Mouse (Mus musculus): ENCODE results near the gene Krt88. TPM values are rescaled to one million over a fixed set of nuclear protein-coding genes. Genes with fewer than 3 reads are reported as not detected.

Krt88 gene
- not detected for total RNA-seq (2022)

DNA sequence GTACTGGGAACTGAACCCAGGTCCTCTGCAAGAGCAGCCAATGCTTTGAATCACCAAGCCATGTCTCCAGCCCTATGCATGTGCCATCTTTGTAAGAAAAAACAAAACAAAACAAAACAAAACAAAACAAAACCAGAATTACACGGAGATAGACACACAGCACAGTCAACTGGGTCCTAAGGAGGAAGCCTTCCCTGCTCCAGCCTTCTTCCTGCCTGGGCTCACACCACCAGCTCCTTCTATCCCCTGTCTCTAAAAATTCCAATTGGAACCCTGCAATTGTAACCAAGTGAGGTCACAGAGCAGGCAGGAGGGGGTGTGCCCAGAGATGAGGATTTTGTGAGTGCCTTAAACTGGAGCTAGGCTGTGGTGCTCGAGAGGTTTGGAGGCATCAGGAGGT lies at the start of gene Krt88:
Krt88 (plus strand) TSS at position 301 of the 400 bp plus-strand sequence.
- no peak for DNase-seq

DNA sequence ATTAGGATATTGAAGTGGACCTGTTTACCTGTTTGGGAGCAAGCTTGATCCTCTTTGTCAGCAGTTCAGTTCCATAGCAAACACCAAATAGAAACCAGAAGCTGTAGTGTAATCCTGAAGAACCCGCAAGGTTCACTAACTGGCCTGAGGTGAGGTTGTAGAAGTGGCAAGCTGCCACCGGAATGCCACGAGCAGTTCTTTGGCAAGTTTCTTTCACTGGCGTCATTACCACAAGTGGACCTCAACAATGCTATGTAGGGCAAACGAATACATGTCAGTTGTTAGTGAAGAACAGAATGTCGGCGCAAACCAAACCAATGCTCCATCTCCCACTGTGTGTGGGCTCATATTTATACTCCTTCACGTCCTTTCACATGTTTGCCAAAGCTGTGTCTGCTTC lies 49.3 kb upstream of the Krt88 start:
- no peak for DNase-seq

DNA sequence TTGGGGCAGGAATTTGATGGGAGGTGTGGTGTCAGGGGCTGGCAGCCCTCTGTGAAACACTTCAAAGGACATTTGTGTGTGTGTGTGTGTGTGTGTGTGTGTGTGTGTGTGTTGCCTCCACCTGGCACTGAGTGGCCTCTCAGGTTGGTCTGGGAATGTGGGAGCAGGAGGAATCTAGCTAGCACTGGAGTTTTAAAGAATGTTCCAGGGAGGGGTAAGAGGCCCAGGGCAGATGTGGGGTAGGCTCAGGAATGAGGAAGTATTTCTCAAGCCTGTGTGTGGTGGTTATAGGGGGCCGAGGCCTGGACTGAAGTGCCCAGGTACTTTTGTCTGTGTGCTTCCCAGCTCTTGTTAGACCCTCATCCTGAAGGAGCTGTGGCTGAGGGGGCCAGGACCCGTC lies 36.8 kb upstream of the Krt88 start, which contains the start of gene Krt7:
Krt7 (plus strand) TSS at position 269 of the 400 bp plus-strand sequence.
- no peak for DNase-seq

DNA sequence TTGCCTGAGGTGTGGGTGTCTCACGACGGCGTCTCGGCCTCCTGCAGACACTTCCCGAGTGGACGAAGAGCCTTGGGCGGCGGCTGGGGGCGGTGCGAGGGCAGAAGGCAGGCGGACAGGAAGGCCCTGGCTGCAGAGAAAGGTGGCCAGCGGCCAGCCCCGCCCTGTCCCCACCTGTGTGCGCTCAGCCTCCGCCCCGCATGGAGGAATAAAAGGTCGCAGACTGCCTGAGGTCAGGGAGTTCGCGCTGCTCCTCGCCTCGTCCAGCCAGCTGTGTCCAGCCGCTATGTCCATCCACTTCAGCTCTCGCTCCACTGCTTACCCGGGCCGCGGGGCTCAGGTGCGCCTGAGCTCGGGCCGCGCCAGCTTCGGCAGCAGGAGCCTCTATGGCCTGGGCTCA lies 35.4 kb upstream of the Krt88 start:
- DNase-seq, result no peak

DNA sequence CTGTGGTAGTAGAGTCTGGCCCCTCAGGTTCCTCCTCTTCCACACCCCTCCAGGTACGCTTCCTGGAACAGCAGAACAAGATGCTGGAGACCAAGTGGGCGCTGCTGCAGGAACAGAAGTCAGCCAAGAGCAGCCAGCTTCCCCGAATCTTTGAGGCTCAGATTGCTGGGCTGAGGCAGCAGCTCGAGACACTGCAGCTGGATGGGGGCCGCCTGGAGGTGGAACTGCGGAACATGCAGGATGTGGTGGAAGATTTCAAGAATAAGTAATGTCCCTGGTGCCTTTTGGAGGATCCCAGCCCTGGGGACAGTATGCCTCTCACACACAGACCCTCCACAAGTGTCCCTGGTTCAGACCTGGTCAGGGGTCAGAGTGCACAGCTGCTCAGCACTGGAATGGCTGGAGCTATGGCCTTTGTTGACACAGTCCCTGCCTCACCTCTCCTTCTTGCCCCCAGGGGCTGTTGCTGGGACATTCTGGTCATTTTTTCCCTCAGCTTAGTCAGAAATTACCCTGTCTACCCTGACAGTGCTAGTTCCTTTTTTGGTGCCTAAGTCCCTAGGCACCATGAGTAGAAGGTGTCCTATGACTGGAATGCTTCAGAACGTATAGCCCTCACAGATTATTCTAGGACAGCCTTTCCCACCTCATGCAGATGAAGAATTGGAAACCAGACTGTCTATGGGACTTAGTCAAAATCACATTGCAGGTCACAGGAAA lies 33.5 kb upstream of the Krt88 start:
- DNase-seq, result no peak

DNA sequence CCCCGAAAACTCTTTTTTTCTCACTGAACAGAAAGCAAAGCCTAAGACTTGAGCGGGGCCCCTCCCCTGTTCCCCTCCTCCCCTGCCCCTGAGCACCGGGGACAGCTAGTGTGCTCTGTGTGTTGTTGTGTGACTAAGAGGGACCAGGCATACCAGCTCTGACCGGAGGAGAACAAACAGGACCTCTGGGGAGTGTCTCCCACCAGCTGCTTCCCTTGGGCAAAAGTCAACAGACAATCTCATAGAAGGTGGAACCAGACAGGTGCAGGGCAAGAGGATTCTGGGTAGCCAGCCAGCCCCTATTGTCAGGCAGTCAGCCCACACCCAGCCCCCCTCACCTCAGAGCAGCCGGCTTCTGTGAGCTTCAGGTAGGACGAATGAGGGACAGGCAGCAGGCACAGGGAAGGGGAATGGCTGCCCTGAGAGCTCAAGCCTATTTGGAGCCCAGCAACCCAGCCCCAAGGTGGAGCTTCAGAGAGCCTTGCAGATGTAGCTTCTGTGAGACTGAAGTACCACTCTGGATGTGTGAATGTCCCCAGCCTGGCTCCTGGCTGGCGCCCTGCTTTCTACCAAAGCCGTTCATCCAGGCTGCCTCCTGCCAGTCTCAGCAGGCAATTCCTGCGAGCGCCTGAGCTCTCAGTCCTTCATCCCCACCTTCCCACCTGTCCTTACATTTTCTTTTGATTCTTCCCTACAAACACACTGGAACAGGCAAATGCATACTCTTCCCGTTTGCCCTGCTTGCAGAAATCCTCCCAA lies 32.6 kb upstream of the Krt88 start:
- no peak for DNase-seq

DNA sequence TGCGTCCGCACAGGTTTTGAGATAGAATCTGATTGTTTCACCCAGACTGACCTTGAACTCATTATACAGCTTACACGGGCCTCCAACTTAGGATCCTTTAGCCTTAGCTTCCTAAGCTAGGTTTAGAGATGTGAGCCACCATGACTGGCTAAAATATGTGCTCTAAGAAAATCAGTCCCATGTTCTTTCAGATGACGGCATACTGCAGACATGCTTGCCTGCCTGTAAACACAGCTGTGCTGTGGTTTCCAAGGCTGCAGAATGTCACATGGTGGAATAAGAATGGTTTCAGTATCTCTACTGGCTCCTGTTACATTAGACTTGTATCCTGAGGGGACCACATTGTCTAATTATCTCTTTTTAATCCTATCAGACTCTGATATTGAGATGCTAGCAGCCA lies 28.6 kb upstream of the Krt88 start:
- DNase-seq, result no peak

DNA sequence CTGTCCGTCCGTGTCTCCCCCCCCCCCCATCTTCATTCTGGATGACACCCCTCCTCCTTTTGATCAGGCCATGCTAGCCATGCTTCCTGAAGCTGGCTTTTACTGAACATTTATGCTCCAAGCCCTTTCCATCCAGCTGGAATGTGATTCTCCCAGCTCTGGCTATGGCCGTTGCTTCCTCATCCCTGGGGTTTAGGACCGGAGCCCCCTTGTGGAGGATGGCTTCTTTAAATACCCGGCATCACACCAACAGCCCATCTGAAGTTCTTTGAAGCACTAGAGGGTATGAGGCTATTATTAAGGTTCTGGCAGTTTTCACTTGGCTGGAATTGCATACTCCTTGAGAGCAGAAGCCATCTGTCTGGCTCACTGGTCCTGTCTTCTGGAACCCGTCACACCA lies 26.6 kb upstream of the Krt88 start:
- DNase-seq, result no peak

DNA sequence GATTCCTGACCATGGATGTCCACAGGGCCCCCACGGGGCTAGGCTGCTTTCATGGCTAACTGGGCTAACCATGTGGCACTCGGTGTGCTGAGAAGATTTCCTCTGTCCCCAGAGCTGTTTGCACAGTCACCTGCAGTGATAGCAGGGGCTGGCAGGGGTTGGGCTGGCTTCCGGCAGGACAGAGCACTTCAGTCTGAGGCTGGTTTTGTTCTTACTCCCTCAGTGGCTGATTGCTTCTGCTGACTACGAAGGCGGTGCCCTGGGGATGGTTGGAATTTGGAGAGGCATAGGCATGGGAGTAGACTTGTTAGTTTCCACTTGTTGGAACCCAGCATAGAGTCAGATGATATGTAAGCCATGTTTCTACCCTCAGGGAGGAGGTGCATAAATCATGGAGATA lies 22.6 kb upstream of the Krt88 start:
- no peak for DNase-seq

DNA sequence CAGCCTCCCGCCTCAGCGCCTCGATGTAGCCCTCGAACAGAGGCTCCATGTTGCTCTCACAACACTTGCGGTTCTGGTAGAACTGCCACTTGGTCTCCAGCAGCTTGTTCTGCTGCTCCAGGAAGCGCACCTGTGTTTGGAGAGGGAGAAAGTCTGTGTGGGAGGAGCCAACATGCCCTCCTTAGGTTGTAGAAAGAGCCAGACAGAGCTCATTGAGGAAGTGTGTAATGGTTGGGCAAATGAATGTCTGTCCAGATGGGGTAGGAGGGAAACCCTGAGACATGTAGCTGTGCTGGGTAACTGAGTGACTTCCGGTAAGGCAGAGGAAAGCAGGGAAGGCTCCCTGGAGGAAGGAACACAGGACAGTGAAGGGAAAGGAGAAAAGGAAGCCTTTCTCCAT lies 10.9 kb upstream of the Krt88 start:
- no peak for DNase-seq

DNA sequence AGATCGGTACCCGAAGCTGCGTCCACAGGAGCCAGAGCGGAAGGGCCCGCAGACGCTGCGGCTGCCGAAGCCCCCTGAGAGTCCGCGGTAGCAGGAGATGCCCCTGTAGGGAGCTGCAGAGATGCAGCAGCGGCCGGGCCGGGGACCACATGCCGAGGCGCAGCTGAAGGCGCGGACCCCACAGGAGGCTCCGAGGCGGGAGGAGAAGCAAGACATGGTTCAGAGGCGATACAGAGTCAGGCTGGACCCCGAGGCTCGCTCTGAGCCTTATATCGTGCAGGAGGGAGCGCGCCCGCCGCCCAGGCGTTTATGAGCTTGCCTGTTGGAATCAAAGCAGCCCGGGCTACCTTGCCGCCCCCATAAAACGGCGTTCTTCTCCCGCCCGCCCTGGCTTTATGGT lies 9.0 kb upstream of the Krt88 start, which contains the start of gene Krt87:
Krt87 (minus strand) TSS at position 250 of the 400 bp plus-strand sequence.
- no peak for DNase-seq

DNA sequence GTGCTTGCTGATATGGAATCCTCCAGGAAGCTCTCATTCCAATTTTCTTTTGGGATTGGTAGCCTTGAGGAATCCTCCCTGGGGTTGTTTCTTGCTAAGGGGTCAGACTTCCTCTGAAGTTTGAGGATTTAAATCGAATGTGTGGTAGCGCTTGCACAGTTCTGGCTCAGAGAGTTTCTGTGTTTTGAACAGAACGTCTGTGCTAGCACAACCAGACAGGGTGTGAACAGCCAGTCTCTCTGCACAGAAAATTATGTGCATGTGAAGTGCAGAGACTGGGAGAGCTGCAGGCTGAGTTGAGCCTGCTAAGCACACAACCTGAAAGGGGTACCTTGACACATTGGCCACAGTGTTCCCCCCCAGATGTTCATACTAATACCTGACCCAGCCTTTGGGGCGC lies 6.7 kb upstream of the Krt88 start:
- DNase-seq, result no peak

DNA sequence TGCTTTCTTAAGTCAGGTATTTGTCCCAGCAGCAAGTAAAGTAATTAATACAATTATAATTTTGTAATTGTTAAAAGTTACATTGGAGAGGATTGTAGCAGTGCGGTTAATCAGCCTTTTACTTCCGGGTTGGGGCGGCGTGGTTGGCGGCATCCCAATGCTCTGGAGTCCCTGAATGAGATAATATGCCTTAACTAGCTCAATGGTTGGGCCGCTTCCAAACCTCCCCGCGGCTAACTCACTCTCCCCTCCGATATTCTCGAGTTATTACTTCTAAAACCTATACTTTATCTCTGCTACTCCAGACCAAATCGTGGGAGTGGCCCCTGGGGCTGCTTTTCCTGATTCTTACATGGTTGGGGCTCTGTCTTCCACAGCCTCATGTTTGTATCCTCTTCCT lies 972 bp upstream of the Krt88 start:
- no peak for DNase-seq

DNA sequence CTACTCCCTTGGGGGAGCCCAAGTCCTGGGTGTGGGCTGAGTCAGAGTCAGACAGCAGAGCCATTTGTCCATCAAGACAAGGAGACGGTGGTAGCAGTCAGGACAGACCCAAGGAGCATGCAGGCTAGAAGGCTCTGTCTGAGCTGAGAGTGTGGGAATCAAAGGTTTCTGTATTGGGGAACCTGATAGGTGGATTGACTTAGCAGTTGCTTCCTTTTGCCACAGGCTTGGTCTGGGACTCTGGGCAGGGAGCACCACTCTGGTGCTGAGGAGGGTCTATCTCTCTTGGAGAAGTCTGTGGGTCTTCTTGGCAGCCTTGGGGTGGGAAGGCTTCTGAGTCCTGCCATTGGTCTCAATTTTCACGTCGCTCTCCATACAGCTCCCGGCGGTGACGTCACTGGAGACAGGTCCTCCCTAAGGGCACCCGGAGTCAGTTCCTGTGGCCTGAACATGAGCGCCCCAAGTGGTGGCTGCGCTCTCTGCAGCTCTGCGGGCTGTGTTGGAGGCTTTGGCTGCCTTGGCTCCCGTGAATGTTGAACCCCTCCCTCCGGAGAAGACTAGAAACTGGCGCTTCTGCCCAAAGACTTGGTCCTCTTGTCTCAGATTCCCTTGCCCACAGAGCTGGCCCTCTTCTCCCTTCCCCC lies 5.7 kb downstream of the Krt88 start:
- DNase-seq, result peak; percentile 60

DNA sequence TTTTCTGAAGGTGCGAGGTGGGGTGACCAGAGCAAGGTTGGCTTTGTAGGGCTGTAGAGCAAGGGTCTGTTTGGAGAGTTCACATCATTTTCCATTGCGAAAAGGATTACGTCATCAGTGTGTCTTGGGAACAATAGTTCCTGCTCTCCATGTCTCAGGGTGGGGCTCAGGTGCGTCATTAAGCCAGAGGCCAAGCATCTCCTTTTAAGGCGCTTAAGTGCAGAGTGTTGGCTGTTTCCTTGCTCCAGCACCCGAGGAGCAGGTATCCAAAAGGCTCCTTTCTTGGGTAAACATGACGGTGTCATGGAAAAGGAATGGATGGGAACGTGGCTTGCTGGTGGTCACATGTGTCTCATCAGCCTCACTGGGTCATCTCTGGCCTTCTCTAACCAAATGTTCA lies 7.2 kb downstream of the Krt88 start:
- DNase-seq, result no peak

DNA sequence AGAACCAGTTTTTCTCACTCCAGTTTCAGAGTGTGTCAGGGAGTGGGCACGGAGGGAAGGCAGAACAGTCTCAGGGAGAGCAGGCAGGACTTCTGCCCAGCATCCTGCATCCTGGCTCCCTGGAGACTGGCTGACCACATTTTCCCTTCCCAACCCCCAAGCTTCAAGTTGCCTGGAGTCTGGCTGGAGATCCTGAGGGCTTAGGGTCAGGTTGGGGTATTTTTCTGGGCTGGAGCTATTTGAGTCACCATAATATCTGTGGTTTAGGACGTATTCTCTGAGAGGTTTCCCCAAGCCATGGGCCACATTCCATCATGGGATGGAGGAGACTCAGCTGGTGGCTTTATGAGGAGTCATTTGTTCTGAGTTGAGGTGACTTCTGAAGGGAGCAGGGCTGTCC lies 7.7 kb downstream of the Krt88 start:
- no peak for DNase-seq

DNA sequence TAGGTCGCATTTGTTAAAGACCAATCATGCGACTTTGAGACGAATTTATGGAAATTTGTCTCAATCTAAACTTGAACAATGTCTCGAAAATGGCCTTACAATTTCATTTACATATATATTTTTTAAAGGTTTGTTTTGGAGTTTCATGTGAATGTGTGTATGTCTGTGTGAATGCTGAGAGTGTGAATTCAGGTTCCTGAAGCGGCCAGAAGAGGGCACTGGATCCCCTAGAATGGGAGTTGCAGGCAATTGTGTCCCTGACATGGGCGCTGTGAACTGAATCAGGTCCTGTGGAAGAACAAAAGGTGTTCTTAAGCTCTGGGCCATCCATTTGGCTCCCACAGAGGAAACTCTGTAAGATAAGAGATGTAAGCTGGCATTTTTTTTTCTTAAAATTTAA lies 8.3 kb downstream of the Krt88 start:
- no peak for DNase-seq

DNA sequence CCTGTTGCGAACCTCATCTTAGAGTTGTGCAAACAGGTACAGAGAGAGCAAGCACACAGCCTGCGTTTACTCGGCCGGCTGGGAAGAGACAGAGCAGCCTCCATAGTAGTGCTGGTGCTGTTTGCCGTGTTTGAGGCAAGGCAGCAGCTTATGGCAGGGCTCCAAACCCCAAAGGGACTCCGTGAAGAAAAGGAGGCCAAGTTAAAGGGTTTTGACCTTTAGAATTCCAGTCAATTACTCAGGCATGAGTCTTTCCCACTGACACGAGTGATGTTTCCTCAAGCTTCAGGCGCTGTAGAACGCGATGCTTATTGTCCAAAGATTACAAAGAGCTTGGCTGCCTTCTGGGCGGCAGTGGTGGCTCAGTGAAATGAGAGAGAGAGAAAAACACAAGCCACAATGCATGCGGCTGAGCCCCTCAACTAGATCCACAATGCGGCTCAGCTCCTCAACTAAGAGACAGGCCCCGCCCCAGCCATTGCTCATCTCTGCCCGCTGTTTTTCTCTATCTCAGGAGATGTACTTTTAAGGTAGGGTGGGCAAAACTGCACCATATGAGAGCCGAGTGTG lies 10.9 kb downstream of the Krt88 start:
- no peak for DNase-seq

DNA sequence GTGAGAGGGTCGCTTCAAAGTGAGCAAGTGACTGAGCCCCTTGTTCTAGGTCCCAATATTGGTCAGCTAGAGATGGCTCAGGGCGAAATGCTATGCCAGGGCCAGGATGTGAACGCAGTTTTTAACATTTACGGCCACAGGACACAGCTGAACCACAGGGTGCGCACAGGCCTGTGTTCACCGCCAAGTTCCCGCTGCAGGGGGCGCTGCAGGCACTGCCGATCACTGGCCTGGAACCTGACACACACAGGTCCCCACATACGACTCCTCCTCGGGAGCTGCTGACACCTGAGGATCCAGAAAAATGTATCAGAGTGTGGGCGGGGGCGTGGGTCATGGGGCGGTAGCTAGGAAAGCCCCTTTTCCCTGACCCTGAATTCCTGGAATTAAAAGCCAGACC lies 11.7 kb downstream of the Krt88 start:
- DNase-seq, result no peak

DNA sequence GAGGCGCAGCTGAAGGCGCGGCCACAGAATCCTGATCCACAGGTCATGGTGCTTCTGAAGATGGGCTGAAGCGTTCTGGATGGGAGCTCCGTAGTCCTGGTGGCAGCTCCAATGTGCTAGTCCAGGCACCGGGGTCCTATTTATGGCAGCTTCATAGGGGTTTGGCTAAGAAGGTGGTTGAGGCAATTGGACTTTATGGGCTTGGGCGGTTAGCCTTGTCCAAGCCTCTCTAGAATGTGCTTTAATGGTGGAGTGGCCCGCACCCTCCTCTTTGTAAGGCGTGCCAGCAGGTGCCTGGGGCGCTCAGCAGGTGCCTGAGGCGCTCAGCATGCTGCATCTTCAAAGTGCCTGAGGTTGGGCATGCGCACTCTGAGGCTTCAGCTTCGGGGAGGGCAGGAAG lies 16.1 kb downstream of the Krt88 start, which contains the start of gene Krt81:
Krt81 (minus strand) TSS at position 101 of the 400 bp plus-strand sequence.
- DNase-seq, result no peak

DNA sequence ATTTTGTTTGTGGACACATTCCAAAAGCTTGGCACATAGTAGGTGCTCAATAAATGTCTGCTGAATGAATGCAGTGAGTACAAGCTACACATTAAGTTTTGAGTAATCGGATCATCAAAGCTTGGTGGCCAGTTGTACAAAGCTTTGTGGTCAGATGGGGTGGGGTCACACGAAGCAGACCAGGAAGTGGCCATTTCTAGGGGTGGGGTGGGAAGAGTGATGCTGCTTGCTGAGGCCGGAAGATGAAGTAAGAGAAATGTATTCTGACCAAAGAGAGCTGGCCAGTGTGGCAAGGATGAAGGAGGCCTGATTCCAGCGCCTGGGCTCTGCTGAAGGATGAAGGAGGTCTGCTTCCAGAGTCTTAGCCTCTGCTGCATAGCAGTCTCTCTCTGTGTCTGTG lies 21.5 kb downstream of the Krt88 start:
- no peak for DNase-seq

DNA sequence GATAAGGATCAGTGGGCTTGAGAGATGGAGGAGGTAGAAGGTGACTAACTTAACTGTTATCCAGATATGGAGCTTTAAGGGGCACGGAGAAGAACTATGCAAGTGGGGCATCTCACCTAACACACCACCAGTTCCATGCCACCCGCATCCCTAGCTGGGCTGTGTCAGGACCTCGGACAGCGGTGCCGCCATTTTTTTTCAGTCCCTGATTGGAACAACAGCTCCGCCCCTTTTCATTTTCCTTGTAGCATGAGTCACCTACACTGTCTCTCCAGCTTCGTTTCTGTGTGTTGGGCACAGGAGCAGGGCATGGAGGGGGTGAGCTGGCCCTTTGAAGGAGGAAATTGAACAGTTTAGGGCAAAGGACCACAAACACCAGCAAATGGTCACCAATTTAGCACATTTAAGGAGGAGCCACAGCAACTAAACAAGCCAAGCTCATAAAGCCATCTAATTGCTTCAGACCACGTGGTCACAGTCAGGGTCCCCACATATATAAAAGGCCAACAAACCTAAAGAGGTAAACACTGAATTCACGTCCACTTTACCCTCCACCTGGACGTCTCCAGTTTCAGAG lies 25.5 kb downstream of the Krt88 start, which contains the start of gene Krt86:
Krt86 (plus strand) TSS at position 527 of the 577 bp plus-strand sequence.
- DNase-seq, result peak; percentile 33
